Mouse (Mus musculus): ENCODE measurements at regions not wholly inside any gene's neighbourhood (a gene's known extent, or its start where the extent isn't known, plus 50 kb on each side); places are given as distances from the start of the nearest gene placed in this dataset.

GRCm38 (mm10) chr12:43828641-43829040 lies 381.5 kb downstream of the Dnajb9 start:
- ATAC-seq (ENCODE audit: insufficient number of reproducible peaks, low FRiP score, low TSS enrichment, low read depth) = no peak

GRCm38 (mm10) chr12:43827901-43828300 lies 382.2 kb downstream of the Dnajb9 start:
- Histone ChIP-seq H3K27ac (replicated peaks; ENCODE audit: low read depth, low read length) (no peak overlapping the region), H3K9me3 (ENCODE audit: control insufficient read depth, low read length) (no peaks in the 10 kb centered on the region), H3K4me3 (ENCODE audit: low read depth, low read length) (no peak overlapping the region), H3K27me3 (ENCODE audit: control insufficient read depth, insufficient read depth, low read length) (no peaks in the 10 kb centered on the region), H3K4me2 (ENCODE audit: low read depth, severe bottlenecking) (no peak overlapping the region), H3K9ac (ENCODE audit: low read length) (no peak overlapping the region), H3K4me1 (ENCODE audit: control insufficient read depth, insufficient read depth, low read length) (no peaks in the 10 kb centered on the region), H3K36me3 (ENCODE audit: control insufficient read depth, insufficient read depth, low read length) (no peaks in the 10 kb centered on the region)
- 79% methylated on average over 6 of the region's 6 CpGs for WGBS
- no peak for DNase-seq (ENCODE audit: low spot score)
- ATAC-seq (ENCODE audit: insufficient number of reproducible peaks, low FRiP score, low TSS enrichment, low read depth) = no peak

More at GRCm38 (mm10) chr12:43828641-43829040, 381.5 kb downstream of the Dnajb9 start:
- Histone ChIP-seq H3K27me3 (ENCODE audit: control insufficient read depth, insufficient read depth, low read length) (no peaks in the 10 kb centered on the region), H3K27ac (replicated peaks; ENCODE audit: low read depth, low read length) (no peak overlapping the region), H3K4me3 (ENCODE audit: low read depth, low read length) (no peak overlapping the region), H3K36me3 (ENCODE audit: control insufficient read depth, insufficient read depth, low read length) (no peaks in the 10 kb centered on the region), H3K4me2 (ENCODE audit: low read depth, severe bottlenecking) (no peak overlapping the region), H3K4me1 (ENCODE audit: control insufficient read depth, insufficient read depth, low read length) (no peaks in the 10 kb centered on the region), H3K9ac (ENCODE audit: low read length) (no peak overlapping the region), H3K9me3 (ENCODE audit: control insufficient read depth, low read length) (no peaks in the 10 kb centered on the region)
- DNase-seq (ENCODE audit: low spot score) = no peak

DNA sequence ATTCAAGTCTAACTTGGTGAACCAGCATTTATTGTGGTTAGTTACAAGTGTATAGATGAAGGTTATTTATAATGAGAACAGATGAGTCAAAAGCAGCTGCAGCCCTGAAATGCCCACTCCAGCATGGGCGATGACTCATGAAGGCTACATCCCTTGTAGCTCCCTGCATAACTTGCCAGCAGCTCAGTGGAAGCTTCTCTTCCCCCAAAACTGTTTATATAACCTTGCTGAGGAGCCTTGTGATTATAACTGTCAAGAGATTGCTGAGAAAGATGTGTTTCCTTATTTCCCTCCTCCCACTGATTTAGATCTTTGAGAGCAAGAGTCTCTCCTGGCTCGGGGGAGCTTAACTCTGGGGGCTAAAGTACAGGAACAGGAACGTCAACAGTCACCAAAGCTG lies 382.8 kb downstream of the Dnajb9 start:
- no peaks in the 10 kb centered on the region for H3K27me3 ChIP-seq (ENCODE audit: control insufficient read depth, insufficient read depth, low read length)
- no peak for ATAC-seq (ENCODE audit: insufficient number of reproducible peaks, low FRiP score, low TSS enrichment, low read depth)
- no peak overlapping the region for H3K4me2 ChIP-seq (ENCODE audit: low read depth, severe bottlenecking)
- no peak overlapping the region for H3K4me3 ChIP-seq (ENCODE audit: low read depth, low read length)
- DNase-seq (ENCODE audit: low spot score) = no peak
- H3K9me3 ChIP-seq (ENCODE audit: control insufficient read depth, low read length) = no peaks in the 10 kb centered on the region
- no peaks in the 10 kb centered on the region for H3K36me3 ChIP-seq (ENCODE audit: control insufficient read depth, insufficient read depth, low read length)
- H3K4me1 ChIP-seq (ENCODE audit: control insufficient read depth, insufficient read depth, low read length) = no peaks in the 10 kb centered on the region
- H3K9ac ChIP-seq (ENCODE audit: low read length) = no peak overlapping the region
- H3K27ac ChIP-seq (replicated peaks; ENCODE audit: low read depth, low read length) = no peak overlapping the region
- 69% methylated on average over 3 of the region's 3 CpGs for WGBS

DNA sequence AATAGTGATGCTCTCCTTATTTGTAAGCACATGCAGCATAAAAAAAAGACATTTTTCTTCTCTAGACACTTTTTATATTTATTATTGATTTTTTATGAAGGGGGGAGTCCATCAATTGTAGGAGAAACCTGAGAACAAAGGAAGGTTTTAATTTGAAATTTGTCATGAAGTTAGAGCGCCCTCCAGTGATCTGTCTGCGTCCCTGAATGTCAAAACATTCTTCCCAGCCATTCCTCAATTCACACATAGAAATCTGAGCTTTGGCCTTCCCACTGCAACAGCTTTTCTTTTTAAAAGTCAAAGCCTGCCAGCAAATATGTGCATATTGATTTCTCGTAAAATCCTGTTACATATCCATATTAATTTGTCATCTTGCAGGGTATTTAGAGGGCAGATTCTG lies 396.6 kb downstream of the Dnajb9 start:
- Histone ChIP-seq H3K27ac (replicated peaks; ENCODE audit: low read depth, low read length) (no peak overlapping the region), H3K4me3 (ENCODE audit: low read depth, low read length) (no peak overlapping the region), H3K4me1 (ENCODE audit: control insufficient read depth, insufficient read depth, low read length) (no peaks in the 10 kb centered on the region), H3K9ac (ENCODE audit: low read length) (no peak overlapping the region), H3K36me3 (ENCODE audit: control insufficient read depth, insufficient read depth, low read length) (no peaks in the 10 kb centered on the region), H3K9me3 (ENCODE audit: control insufficient read depth, low read length) (no peaks in the 10 kb centered on the region), H3K27me3 (ENCODE audit: control insufficient read depth, insufficient read depth, low read length) (no peaks in the 10 kb centered on the region), H3K4me2 (ENCODE audit: low read depth, severe bottlenecking) (no peak overlapping the region)
- WGBS = 11% methylated on average over 3 of the region's 3 CpGs
- peak; percentile 26 for DNase-seq (ENCODE audit: low spot score)
- ATAC-seq (ENCODE audit: insufficient number of reproducible peaks, low FRiP score, low TSS enrichment, low read depth) = no peak

DNA sequence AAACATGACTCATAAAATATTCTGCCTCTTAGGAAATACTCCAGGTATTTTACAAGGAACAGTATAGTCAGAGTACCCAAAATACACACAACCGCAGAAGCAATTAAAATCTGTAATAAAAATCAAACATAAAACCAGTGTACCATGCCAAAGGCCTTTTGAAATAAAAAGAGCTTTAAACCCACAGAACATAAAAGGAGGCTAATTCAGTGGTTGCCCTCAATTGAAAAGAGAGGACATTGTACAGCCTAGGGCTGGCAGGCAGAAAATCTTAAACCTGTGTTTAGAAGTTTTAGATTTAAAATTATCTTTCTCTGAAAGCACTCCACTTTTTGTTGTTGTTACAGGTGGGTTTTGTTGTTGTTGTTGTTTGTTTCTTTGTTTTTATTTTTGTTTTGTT lies 437.4 kb downstream of the Dnajb9 start:
- ATAC-seq (ENCODE audit: insufficient number of reproducible peaks, low FRiP score, low TSS enrichment, low read depth) = no peak
- H3K4me1 ChIP-seq (ENCODE audit: control insufficient read depth, insufficient read depth, low read length) = no peaks in the 10 kb centered on the region
- no peaks in the 10 kb centered on the region for H3K9me3 ChIP-seq (ENCODE audit: control insufficient read depth, low read length)

GRCm38 (mm10) chr12:43762151-43762550 lies 448.0 kb downstream of the Dnajb9 start:
- H3K9me3 ChIP-seq (ENCODE audit: control insufficient read depth, low read length) = no peaks in the 10 kb centered on the region

More for the DNA sequence above, 437.4 kb downstream of the Dnajb9 start:
- H3K9ac ChIP-seq (ENCODE audit: low read length) = no peak overlapping the region
- 62% methylated on average over 1 of the region's 1 CpGs for WGBS
- no peaks in the 10 kb centered on the region for H3K27me3 ChIP-seq (ENCODE audit: control insufficient read depth, insufficient read depth, low read length)
- H3K36me3 ChIP-seq (ENCODE audit: control insufficient read depth, insufficient read depth, low read length) = no peaks in the 10 kb centered on the region
- H3K27ac ChIP-seq (replicated peaks; ENCODE audit: low read depth, low read length) = no peak overlapping the region
- H3K4me3 ChIP-seq (ENCODE audit: low read depth, low read length) = no peak overlapping the region
- DNase-seq (ENCODE audit: low spot score) = no peak
- no peak overlapping the region for H3K4me2 ChIP-seq (ENCODE audit: low read depth, severe bottlenecking)

More at GRCm38 (mm10) chr12:43762151-43762550, 448.0 kb downstream of the Dnajb9 start:
- WGBS = 75% methylated on average over 1 of the region's 1 CpGs
- H3K27ac ChIP-seq (replicated peaks; ENCODE audit: low read depth, low read length) = no peak overlapping the region
- H3K9ac ChIP-seq (ENCODE audit: low read length) = no peak overlapping the region
- no peaks in the 10 kb centered on the region for H3K27me3 ChIP-seq (ENCODE audit: control insufficient read depth, insufficient read depth, low read length)
- DNase-seq (ENCODE audit: low spot score) = no peak
- no peaks in the 10 kb centered on the region for H3K4me1 ChIP-seq (ENCODE audit: control insufficient read depth, insufficient read depth, low read length)
- no peak overlapping the region for H3K4me3 ChIP-seq (ENCODE audit: low read depth, low read length)
- ATAC-seq (ENCODE audit: insufficient number of reproducible peaks, low FRiP score, low TSS enrichment, low read depth) = no peak
- H3K4me2 ChIP-seq (ENCODE audit: low read depth, severe bottlenecking) = no peak overlapping the region
- H3K36me3 ChIP-seq (ENCODE audit: control insufficient read depth, insufficient read depth, low read length) = no peaks in the 10 kb centered on the region
